Mouse (Mus musculus) limb, embryonic 14.5 days (tissue): Measurements from ENCODE around the gene Gm28051. TPM values are rescaled to one million over a fixed set of nuclear protein-coding genes. Genes with fewer than 3 reads are reported as not detected.
A peak's percentile ranks its signal among the peaks of the same experiment; 100 is the strongest.

Experiments used
- ATAC-seq: fragments of 200-750 bp; cut with Nextera tagmentation; 2 replicates; pipeline ENCODE4 v1.8.0; 2017; ENCODE audit warnings: low read depth, moderate number of reproducible peaks, moderate TSS enrichment; ENCODE audit not compliant: low FRiP score
- DNase-seq: peaks from one replicate; pipeline ENCODE4 v3.0.0-alpha.2; 2015; ENCODE audit warnings: low spot score
- H3K27ac ChIP-seq: fragments of 300-500 bp; sonication (generic); replicated peaks from 2 replicates; pipeline ENCODE4 v1.5.1; 2014; ENCODE audit warnings: low read depth, mild to moderate bottlenecking, low read length, moderate library complexity, mixed read lengths
- H3K27me3 ChIP-seq: fragments of 300-500 bp; sonication (generic); 2 replicates; pipeline ENCODE4 v1.6.1; 2014; ENCODE audit warnings: low read length, mixed read lengths; ENCODE audit not compliant: control insufficient read depth, insufficient read depth
- H3K36me3 ChIP-seq: fragments of 300-500 bp; sonication (generic); 2 replicates; pipeline ENCODE4 v1.6.1; 2014; ENCODE audit warnings: mild to moderate bottlenecking, low read length, moderate library complexity, mixed read lengths; ENCODE audit not compliant: control insufficient read depth, insufficient read depth
- H3K4me1 ChIP-seq: fragments of 300-500 bp; sonication (generic); 2 replicates; pipeline ENCODE4 v1.6.1; 2014; ENCODE audit warnings: antibody characterized with exemption, low read length, mixed read lengths; ENCODE audit not compliant: control insufficient read depth, insufficient read depth
- H3K4me2 ChIP-seq: fragments of 300-500 bp; sonication (generic); replicated peaks from 2 replicates; pipeline ENCODE4 v1.6.1; 2014; ENCODE audit warnings: low read depth, mild to moderate bottlenecking, low read length, moderate library complexity; ENCODE audit not compliant: severe bottlenecking
- H3K4me3 ChIP-seq: fragments of 300-500 bp; sonication (generic); replicated peaks from 2 replicates; pipeline ENCODE4 v1.5.1; 2014; ENCODE audit warnings: low read length
- H3K9ac ChIP-seq: fragments of 300-500 bp; sonication (generic); 2 replicates; pipeline ENCODE4 v1.6.1; 2014; ENCODE audit warnings: mild to moderate bottlenecking, low read depth, low read length, moderate library complexity; ENCODE audit not compliant: severe bottlenecking
- H3K9me3 ChIP-seq: fragments of 300-500 bp; sonication (generic); 2 replicates; pipeline ENCODE4 v1.6.1; 2016; ENCODE audit warnings: low read length; ENCODE audit not compliant: control insufficient read depth
- POLR2A ChIP-seq: fragments of 200-500 bp; IDR thresholded peaks from 2 replicates; pipeline ENCODE4 v1.8.0; 2012; ENCODE audit warnings: inconsistent platforms, mild to moderate bottlenecking, moderate library complexity, borderline replicate concordance; ENCODE audit not compliant: insufficient read depth, insufficient read length; ENCODE audit errors: extremely low read depth
- WGBS: fragments of 180-500 bp; shearing (Covaris S2); extraction: QIAGEN DNeasy Blood & Tissue Kit; methylation state at CpG from one replicate; pipeline ENCODE4 v1.1.7; 2014; 5-methylcytosine and 5-hydroxymethylcytosine counted together
- polyA plus RNA-seq, 2 experiments: library from polyadenylated mRNA; depleted of rRNA in 1 of 2; stranded (reverse) in 1 of 2; unstranded in 1 of 2; fragments of >200 nt; fragmentation: Nextera tagmentation in 1 of 2; extraction: Ambion mirVana in 1 of 2; gene quantifications; 2 replicates each; pipeline versions ENCODE4 v1.2.1 to v1.2.3; 2012 to 2014

Gene Gm28051
- polyA plus RNA-seq (2012; rRNA removed) (not detected in 2 replicates), polyA plus RNA-seq (2014; fragmentation: Nextera tagmentation; extraction: Ambion mirVana) (not detected in 2 replicates)

DNA sequence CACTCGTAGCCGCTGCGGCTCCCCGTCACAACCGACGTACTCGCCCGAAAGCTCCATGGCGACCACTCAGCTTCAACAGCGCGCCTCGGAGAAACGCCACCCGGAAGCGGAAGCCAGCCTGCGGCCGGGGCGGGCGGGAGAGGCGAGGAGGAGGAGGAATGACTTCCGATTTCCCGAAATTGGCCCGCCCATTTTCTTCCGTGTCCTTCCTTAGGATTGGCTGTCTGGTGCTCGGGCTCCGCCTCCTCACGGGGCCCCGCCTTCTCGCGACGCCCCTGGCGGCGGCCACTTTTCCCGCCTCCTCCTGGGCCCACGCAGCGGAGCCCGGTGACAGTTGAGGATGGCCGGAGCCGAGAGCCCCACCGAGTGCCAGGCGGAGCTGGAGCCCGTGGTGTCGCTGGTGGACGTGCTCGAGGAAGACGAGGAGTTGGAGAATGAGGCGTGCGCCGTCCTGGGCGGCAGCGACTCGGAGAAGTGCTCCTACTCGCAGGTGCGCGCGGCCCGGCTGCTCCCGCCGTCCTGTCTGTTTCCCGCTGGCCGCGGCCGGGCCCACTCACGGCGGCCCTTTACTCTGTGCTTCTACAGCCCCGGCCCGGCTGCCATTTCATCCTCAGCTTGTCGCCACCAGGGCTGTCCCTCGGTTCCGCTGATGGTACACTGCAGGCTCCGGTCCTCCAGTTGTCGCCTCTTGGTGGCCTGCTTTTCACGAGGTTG is at the start of gene Gm28051, which contains the start of the genes Gon7 and Ubr7:
Gm28051 (minus strand) TSS at position 77 of the 714 bp plus-strand sequence.
Gon7 (minus strand) TSS at position 115 of the 714 bp plus-strand sequence.
Ubr7 (plus strand) TSS at position 279 of the 714 bp plus-strand sequence.
- H3K36me3 ChIP-seq: peaks cover 11% of the 10 kb centered on the region
- under 1% methylated on average over 52 of the region's 73 CpGs for WGBS
- peak; percentile 98 for ATAC-seq

DNA sequence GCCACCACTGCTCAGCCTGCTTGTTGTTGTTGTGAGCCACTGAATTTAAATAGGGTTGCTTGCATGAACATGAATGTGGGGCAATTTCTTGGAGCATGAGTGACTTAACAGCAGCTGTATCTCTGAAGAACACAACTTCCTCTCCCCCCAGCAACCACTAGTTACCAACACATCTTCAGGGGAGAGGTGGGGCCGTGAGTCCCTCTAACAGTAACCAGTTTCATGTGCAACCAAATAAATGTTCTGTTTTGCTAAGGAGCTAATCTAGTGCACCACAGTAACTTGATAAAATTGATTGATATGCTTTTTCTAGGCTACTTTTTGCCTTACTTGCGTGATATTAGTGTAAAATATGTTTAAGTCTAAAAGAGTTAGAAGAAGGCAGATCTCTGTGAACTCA is 42.0 kb upstream of the Gm28051 start:
- H3K27ac ChIP-seq: no peak overlapping the region
- DNase-seq (no peak), ATAC-seq (no peak)
- H3K36me3 ChIP-seq: peaks cover 18% of the 10 kb centered on the region; the same call in 1 of the 2 replicates
- no peak overlapping the region for H3K4me3 ChIP-seq
- no peaks in the 10 kb centered on the region for H3K4me1 ChIP-seq
- H3K4me2 ChIP-seq: no peak overlapping the region
- 86% methylated on average over 2 of the region's 2 CpGs for WGBS
- no peak for TF ChIP-seq POLR2A
- no peaks in the 10 kb centered on the region for H3K27me3 ChIP-seq
- H3K9me3 ChIP-seq: no peaks in the 10 kb centered on the region
- no peak overlapping the region for H3K9ac ChIP-seq

More for the DNA sequence above, at the start of gene Gm28051, which contains the start of the genes Gon7 and Ubr7:
- no peaks in the 10 kb centered on the region for H3K27me3 ChIP-seq
- H3K27ac ChIP-seq: peak within 1 kb of the TSS; percentile 83
- peak; percentile 98 for DNase-seq
- no peaks in the 10 kb centered on the region for H3K9me3 ChIP-seq
- H3K4me1 ChIP-seq: peaks cover 18% of the 10 kb centered on the region
- H3K4me3 ChIP-seq: peak within 1 kb of the TSS; percentile 89
- peak within 1 kb of the TSS; percentile 77 for H3K9ac ChIP-seq
- H3K4me2 ChIP-seq: peak within 1 kb of the TSS; percentile 79
- peak; percentile 63; the same call in 1 of the 2 replicates for TF ChIP-seq POLR2A

DNA sequence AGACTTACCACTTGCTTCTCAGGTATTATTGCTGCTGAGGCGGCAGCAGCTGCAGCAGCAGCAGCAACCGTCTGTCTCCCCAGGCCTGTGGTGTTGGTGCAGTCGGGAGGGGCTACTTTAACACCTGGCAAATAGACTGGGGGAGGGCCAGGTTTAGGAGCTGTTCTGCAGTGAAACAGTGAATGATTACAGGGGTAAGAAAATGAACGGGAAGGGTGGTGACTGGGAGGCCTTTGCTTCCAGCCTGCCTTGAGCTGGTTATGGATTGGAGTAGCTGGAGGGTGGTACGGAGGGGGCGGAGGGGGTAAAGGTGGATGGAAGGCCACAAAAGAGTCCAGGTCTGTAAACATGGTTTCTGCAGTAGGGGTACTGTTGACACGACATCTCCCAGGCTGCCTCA is 30.4 kb upstream of the Gm28051 start:
- H3K9ac ChIP-seq: no peak overlapping the region
- H3K27ac ChIP-seq: no peak overlapping the region
- no peak overlapping the region for H3K4me3 ChIP-seq
- ATAC-seq: no peak
- peaks cover 79% of the 10 kb centered on the region for H3K36me3 ChIP-seq
- no peaks in the 10 kb centered on the region for H3K4me1 ChIP-seq
- no peaks in the 10 kb centered on the region for H3K27me3 ChIP-seq
- 76% methylated on average over 7 of the region's 7 CpGs for WGBS
- DNase-seq: no peak
- no peak overlapping the region for H3K4me2 ChIP-seq
- TF ChIP-seq POLR2A: no peak
- no peaks in the 10 kb centered on the region for H3K9me3 ChIP-seq

DNA sequence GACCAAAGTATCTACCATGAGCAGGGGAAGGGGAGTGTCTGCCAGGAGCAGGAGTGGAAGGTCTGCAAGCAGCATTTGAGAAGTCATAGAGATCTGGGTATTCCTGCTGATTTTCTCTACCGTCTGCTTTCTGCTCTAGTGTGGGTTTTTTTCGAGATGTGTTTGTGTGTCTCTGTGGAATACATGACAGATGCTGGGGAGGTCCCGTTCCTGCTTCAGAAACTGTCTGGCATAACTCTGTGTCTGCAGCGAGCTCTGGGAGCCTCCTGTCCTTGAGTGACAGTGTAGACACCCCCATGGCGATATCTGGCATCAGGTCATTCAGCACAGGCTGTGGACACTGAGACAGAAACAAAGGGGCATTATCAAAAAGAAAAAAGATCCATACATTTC is 28.0 kb upstream of the Gm28051 start:
- ATAC-seq (no peak), DNase-seq (no peak)
- Histone ChIP-seq H3K9me3 (no peaks in the 10 kb centered on the region), H3K27me3 (no peaks in the 10 kb centered on the region), H3K4me2 (no peak overlapping the region), H3K4me3 (no peak overlapping the region), H3K36me3 (peaks cover 65% of the 10 kb centered on the region), H3K4me1 (no peaks in the 10 kb centered on the region), H3K27ac (no peak overlapping the region), H3K9ac (no peak overlapping the region)
- WGBS: 94% methylated on average over 5 of the region's 5 CpGs
- TF ChIP-seq POLR2A: no peak

DNA sequence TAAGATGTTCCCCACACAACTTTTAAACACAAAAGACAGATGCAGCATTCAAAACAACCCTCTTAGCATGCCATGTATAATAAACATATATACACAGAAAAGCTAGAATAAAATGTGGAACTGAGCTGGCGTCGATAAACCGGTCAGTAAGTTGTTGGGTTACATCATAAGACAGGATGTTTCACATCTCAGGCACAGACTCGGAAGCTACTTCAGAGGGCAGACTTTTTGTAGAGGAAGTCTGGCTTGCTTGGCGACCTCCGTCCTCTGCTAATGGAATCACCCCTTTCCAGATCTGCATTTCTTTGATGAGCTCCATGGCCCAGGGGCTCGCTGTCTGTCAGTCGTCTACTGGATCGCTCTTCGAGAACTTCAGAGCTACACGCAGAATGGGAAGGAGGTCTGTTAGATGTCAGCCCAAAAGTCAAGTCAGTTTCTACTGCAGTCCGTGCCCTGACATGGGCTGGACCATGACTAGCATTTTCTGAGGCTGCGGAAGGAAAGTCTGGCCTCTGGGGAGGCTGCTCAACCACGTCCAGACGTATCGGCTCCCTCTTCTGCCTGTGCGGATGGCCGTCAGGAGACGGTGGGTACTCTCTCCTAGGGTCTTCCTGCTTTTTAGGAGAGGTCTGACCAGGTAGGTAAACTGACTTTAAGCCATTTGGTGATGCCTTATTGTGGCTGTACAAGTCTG is 27.5 kb upstream of the Gm28051 start:
- TF ChIP-seq POLR2A: no peak
- ATAC-seq: no peak
- no peak overlapping the region for H3K27ac ChIP-seq
- no peaks in the 10 kb centered on the region for H3K27me3 ChIP-seq
- DNase-seq: no peak
- H3K4me2 ChIP-seq: no peak overlapping the region
- H3K36me3 ChIP-seq: peaks cover 62% of the 10 kb centered on the region
- H3K9ac ChIP-seq: no peak overlapping the region
- H3K4me3 ChIP-seq: no peak overlapping the region
- WGBS: 86% methylated on average over 19 of the region's 19 CpGs
- H3K4me1 ChIP-seq: no peaks in the 10 kb centered on the region
- no peaks in the 10 kb centered on the region for H3K9me3 ChIP-seq
